Mouse (Mus musculus) embryo, embryonic 11 days (tissue): Measurements from ENCODE around the gene Arap1.

Experiments
- DNase-seq: peaks from one replicate; pipeline ENCODE4 v3.0.0-alpha.2; 2015

Gene Arap1

GRCm38 (mm10) chr7:101327786-101328185 lies 20.1 kb upstream of the Arap1 start:
- no peak for DNase-seq

- no peak for DNase-seq
These were observed 19.2 kb upstream of the Arap1 start for GRCm38 (mm10) chr7:101328621-101329158.

- no peak for DNase-seq
These were observed 18.3 kb upstream of the Arap1 start for GRCm38 (mm10) chr7:101329606-101330005.

- DNase-seq = no peak
These were observed 17.6 kb upstream of the Arap1 start for GRCm38 (mm10) chr7:101330074-101330840.

- DNase-seq = no peak
These were observed 17.1 kb upstream of the Arap1 start for GRCm38 (mm10) chr7:101330841-101331173.

- DNase-seq = no peak
These were observed 15.6 kb upstream of the Arap1 start for GRCm38 (mm10) chr7:101332045-101332831.

GRCm38 (mm10) chr7:101335228-101335627 lies 12.6 kb upstream of the Arap1 start:
- no peak for DNase-seq

- no peak for DNase-seq
These were observed 11.2 kb upstream of the Arap1 start for GRCm38 (mm10) chr7:101336686-101337085.

GRCm38 (mm10) chr7:101337401-101337800 lies 10.5 kb upstream of the Arap1 start:
- DNase-seq = no peak

GRCm38 (mm10) chr7:101341405-101341804 lies 6.5 kb upstream of the Arap1 start:
- DNase-seq = no peak

GRCm38 (mm10) chr7:101343135-101343534 lies 4.7 kb upstream of the Arap1 start:
- DNase-seq = no peak

GRCm38 (mm10) chr7:101344892-101345291 lies 3.0 kb upstream of the Arap1 start:
- no peak for DNase-seq

GRCm38 (mm10) chr7:101346991-101347390 lies 876 bp upstream of the Arap1 start:
- no peak for DNase-seq

GRCm38 (mm10) chr7:101348312-101348711 lies 445 bp downstream of the Arap1 start:
- peak; percentile 30 for DNase-seq

- DNase-seq = peak; percentile 58
These were observed 2.0 kb downstream of the Arap1 start for GRCm38 (mm10) chr7:101349861-101350260.

- no peak for DNase-seq
These were observed 4.5 kb downstream of the Arap1 start for GRCm38 (mm10) chr7:101352404-101352803.

GRCm38 (mm10) chr7:101354423-101354822 lies 6.6 kb downstream of the Arap1 start:
- no peak for DNase-seq

GRCm38 (mm10) chr7:101355551-101356100 lies 7.8 kb downstream of the Arap1 start:
- DNase-seq = no peak

- no peak for DNase-seq
These were observed 9.0 kb downstream of the Arap1 start for GRCm38 (mm10) chr7:101356868-101357267.

GRCm38 (mm10) chr7:101360406-101360805 lies 12.5 kb downstream of the Arap1 start:
- no peak for DNase-seq

- no peak for DNase-seq
These were observed 13.2 kb downstream of the Arap1 start for GRCm38 (mm10) chr7:101361021-101361420.

- no peak for DNase-seq
These were observed 13.9 kb downstream of the Arap1 start for GRCm38 (mm10) chr7:101361767-101362166.

- DNase-seq = no peak
These were observed 14.9 kb downstream of the Arap1 start for GRCm38 (mm10) chr7:101362791-101363191.

GRCm38 (mm10) chr7:101363914-101364313 lies 16.0 kb downstream of the Arap1 start:
- DNase-seq = no peak
